Mouse (Mus musculus): ENCODE results near the gene Olfr448. TPM values are rescaled to one million over a fixed set of nuclear protein-coding genes. Genes with fewer than 3 reads are reported as not detected.

Olfr448 gene
- total and polyA plus RNA-seq, 3 experiments = not detected

DNA sequence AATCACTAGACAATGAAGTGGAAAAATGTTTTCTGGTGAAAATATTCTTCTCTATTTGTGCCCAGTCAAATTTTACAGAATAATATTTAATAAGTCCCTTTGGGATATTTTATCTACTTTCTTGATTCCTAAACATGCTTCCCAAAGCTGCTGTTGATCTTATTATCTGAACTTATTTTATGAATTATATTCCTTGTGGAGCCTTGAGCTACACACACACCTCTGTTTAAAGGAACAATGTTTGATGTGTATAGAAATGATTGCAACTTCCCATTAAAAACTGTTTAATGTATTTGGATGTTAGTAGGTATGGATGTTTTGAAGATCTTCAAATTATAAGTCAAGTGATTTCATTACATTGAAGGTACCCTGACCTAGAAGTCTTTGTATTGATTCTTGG, 18.3 kb downstream of the Olfr448 start, which contains the start of gene Olfr447:
TSS of gene Olfr447 (plus strand) at position 301 of the 400 bp plus-strand sequence.
- H3K9ac ChIP-seq (ENCODE audit: control insufficient read depth, low read depth, low read length, poor library complexity, severe bottlenecking) = no peak within 1 kb of the TSS
- H3K79me2 ChIP-seq (ENCODE audit: control insufficient read depth, insufficient read depth, low read length, poor library complexity) = no peaks in the 10 kb centered on the region
- no peaks in the 10 kb centered on the region for H3K36me3 ChIP-seq (ENCODE audit: control insufficient read depth in 1 of 2, insufficient read depth in 2 of 2, low read length in 2 of 2)
- H3K27me3 ChIP-seq (ENCODE audit: control insufficient read depth in 1 of 2, insufficient read depth in 2 of 2, low read length in 2 of 2) = no peaks in the 10 kb centered on the region
- no peak within 1 kb of the TSS for H3K27ac ChIP-seq (ENCODE audit: control insufficient read depth, low read depth, low read length)
- DNase-seq (ENCODE audit: low read depth, low spot score) = no peak
- no peaks in the 10 kb centered on the region for H3K9me3 ChIP-seq (replicated peaks; ENCODE audit: insufficient read depth, low read length)
- no peaks in the 10 kb centered on the region for H3K4me1 ChIP-seq (ENCODE audit: control insufficient read depth in 1 of 2, insufficient read depth in 2 of 2, low read length in 2 of 2)
- no peak within 1 kb of the TSS for H3K4me3 ChIP-seq (ENCODE audit: control insufficient read depth in 1 of 2, insufficient read depth in 1 of 2, low read depth in 2 of 2, low read length in 2 of 2)
- TF ChIP-seq E2F4 (IDR thresholded peaks at IDR 0.05; ENCODE audit: borderline replicate concordance, low read depth, low read length) (no peak), MAZ (IDR thresholded peaks at IDR 0.05; ENCODE audit: low read depth, low read length) (no peak), NRF1 (IDR thresholded peaks at IDR 0.05; ENCODE audit: insufficient read depth, low read depth, low read length, poor library complexity, severe bottlenecking) (no peak), JUND (IDR thresholded peaks at IDR 0.05; ENCODE audit: low read depth, low read length) (no peak), ZMIZ1 (IDR thresholded peaks at IDR 0.05; ENCODE audit: low read depth, low read length) (no peak), GABPA (IDR thresholded peaks at IDR 0.05; ENCODE audit: low read depth, low read length) (no peak), POLR2AphosphoS5 (IDR thresholded peaks at IDR 0.05; ENCODE audit: borderline replicate concordance, low read depth, low read length) (no peak), CHD2 (IDR thresholded peaks at IDR 0.05; ENCODE audit: low read length) (no peak), HCFC1 (IDR thresholded peaks at IDR 0.05; ENCODE audit: low read depth, low read length) (no peak), CHD1 (IDR thresholded peaks at IDR 0.05; ENCODE audit: low read depth, low read length) (no peak), MAX (IDR thresholded peaks at IDR 0.05; ENCODE audit: low read length) (no peak), RCOR1 (IDR thresholded peaks at IDR 0.05; ENCODE audit: low read depth, low read length) (no peak), KAT2A (conservative IDR thresholded peaks at IDR 0.05; ENCODE audit: low read depth, low read length) (no peak), MAFK (IDR thresholded peaks at IDR 0.05; ENCODE audit: borderline replicate concordance, low read depth, low read length) (no peak)

- no peaks in the 10 kb centered on the region for H3K36me3 ChIP-seq (ENCODE audit: control insufficient read depth in 1 of 2, insufficient read depth in 2 of 2, low read length in 2 of 2)
- H3K4me1 ChIP-seq (ENCODE audit: control insufficient read depth in 1 of 2, insufficient read depth in 2 of 2, low read length in 2 of 2) = no peaks in the 10 kb centered on the region
- H3K9ac ChIP-seq (ENCODE audit: control insufficient read depth, low read depth, low read length, poor library complexity, severe bottlenecking) = no peak within 1 kb of the TSS
- H3K27ac ChIP-seq (ENCODE audit: control insufficient read depth, low read depth, low read length) = no peak within 1 kb of the TSS
- no peak for TF ChIP-seq KAT2A (conservative IDR thresholded peaks at IDR 0.05; ENCODE audit: low read depth, low read length)
- no peak for TF ChIP-seq RCOR1 (IDR thresholded peaks at IDR 0.05; ENCODE audit: low read depth, low read length)
- no peak for TF ChIP-seq ZC3H11A (IDR thresholded peaks at IDR 0.05; ENCODE audit: low read depth, low read length)
- no peak for TF ChIP-seq MAFK (IDR thresholded peaks at IDR 0.05; ENCODE audit: borderline replicate concordance, low read depth, low read length)
- no peak for TF ChIP-seq MXI1 (IDR thresholded peaks at IDR 0.05; ENCODE audit: low read depth, low read length)
- TF ChIP-seq TAL1 (IDR thresholded peaks at IDR 0.05; ENCODE audit: low read length) = no peak
- no peak for TF ChIP-seq CTCF (IDR thresholded peaks at IDR 0.05 in 2 of 3, conservative IDR thresholded peaks at IDR 0.05 in 1 of 3; ENCODE audit: control insufficient read depth in 1 of 3, insufficient read depth in 1 of 3, low read depth in 2 of 3, low read length in 3 of 3, poor library complexity in 1 of 3, severe bottlenecking in 1 of 3)
- no peak for TF ChIP-seq CHD1 (IDR thresholded peaks at IDR 0.05; ENCODE audit: low read depth, low read length)
- TF ChIP-seq POLR2A (IDR thresholded peaks at IDR 0.05; ENCODE audit: control insufficient read depth in 1 of 2, insufficient read depth in 1 of 2, low read depth in 1 of 2, low read length in 2 of 2, poor library complexity in 1 of 2) = no peak
- no peak for TF ChIP-seq USF2 (IDR thresholded peaks at IDR 0.05; ENCODE audit: borderline replicate concordance in 1 of 2, insufficient read depth in 1 of 2, low read depth in 1 of 2, low read length in 2 of 2)
- no peaks in the 10 kb centered on the region for H3K79me2 ChIP-seq (ENCODE audit: control insufficient read depth, insufficient read depth, low read length, poor library complexity)
- H3K4me3 ChIP-seq (ENCODE audit: control insufficient read depth in 1 of 2, insufficient read depth in 1 of 2, low read depth in 2 of 2, low read length in 2 of 2) = no peak within 1 kb of the TSS
- H3K9me3 ChIP-seq (replicated peaks; ENCODE audit: insufficient read depth, low read length) = no peaks in the 10 kb centered on the region
- no peaks in the 10 kb centered on the region for H3K27me3 ChIP-seq (ENCODE audit: control insufficient read depth in 1 of 2, insufficient read depth in 2 of 2, low read length in 2 of 2)
- DNase-seq (ENCODE audit: low read depth, low spot score) = no peak
Measured at GRCm38 (mm10) chr6:42921077-42921476, 30.8 kb downstream of the Olfr448 start, which contains the start of gene Olfr446. TSS of gene Olfr446 (plus strand) at chr6:42921377.

Other genes with a start within 250 kb of the Olfr448 start
- gene Tcaf2, start 245.2 kb upstream of the Olfr448 start, total RNA-seq (2012; rRNA removed) = not detected in 2 replicates
- gene Tcaf2, start 245.2 kb upstream of the Olfr448 start, polyA plus RNA-seq (2012; ENCODE audit: insufficient read depth in 1 of 2, insufficient read length in 2 of 2, low read depth in 1 of 2, low replicate concordance in 2 of 2, missing spikeins in 1 of 2) = not detected
- not detected in 2 replicates for gene Tcaf1, start 180.4 kb upstream of the Olfr448 start, total RNA-seq (2012; rRNA removed)
- gene Tcaf1, start 180.4 kb upstream of the Olfr448 start, polyA plus RNA-seq (2012; ENCODE audit: insufficient read depth in 1 of 2, insufficient read length in 2 of 2, low read depth in 1 of 2, low replicate concordance in 2 of 2, missing spikeins in 1 of 2) = not detected
- gene Olfr453, start 151.1 kb upstream of the Olfr448 start, total RNA-seq (2012; rRNA removed) = not detected in 2 replicates
- not detected for gene Olfr453, start 151.1 kb upstream of the Olfr448 start, polyA plus RNA-seq (2012; ENCODE audit: insufficient read depth in 1 of 2, insufficient read length in 2 of 2, low read depth in 1 of 2, low replicate concordance in 2 of 2, missing spikeins in 1 of 2)
- not detected in 2 replicates for gene Olfr38, start 134.0 kb upstream of the Olfr448 start, total RNA-seq (2012; rRNA removed)
- gene Olfr38, start 134.0 kb upstream of the Olfr448 start, polyA plus RNA-seq (2012; ENCODE audit: insufficient read depth in 1 of 2, insufficient read length in 2 of 2, low read depth in 1 of 2, low replicate concordance in 2 of 2, missing spikeins in 1 of 2) = not detected
- not detected in 2 replicates for gene Olfr452, start 105.3 kb upstream of the Olfr448 start, total RNA-seq (2012; rRNA removed)
- gene Olfr452, start 105.3 kb upstream of the Olfr448 start, polyA plus RNA-seq (2012; ENCODE audit: insufficient read depth in 1 of 2, insufficient read length in 2 of 2, low read depth in 1 of 2, low replicate concordance in 2 of 2, missing spikeins in 1 of 2) = not detected
- gene Olfr450, start 78.5 kb upstream of the Olfr448 start, total RNA-seq (2012; rRNA removed) = not detected in 2 replicates
- gene Olfr450, start 78.5 kb upstream of the Olfr448 start, polyA plus RNA-seq (2012; ENCODE audit: insufficient read depth in 1 of 2, insufficient read length in 2 of 2, low read depth in 1 of 2, low replicate concordance in 2 of 2, missing spikeins in 1 of 2) = not detected
- gene Olfr449, start 56.1 kb upstream of the Olfr448 start, total RNA-seq (2012; rRNA removed) = not detected in 2 replicates
- gene Olfr449, start 56.1 kb upstream of the Olfr448 start, polyA plus RNA-seq (2012; ENCODE audit: insufficient read depth in 1 of 2, insufficient read length in 2 of 2, low read depth in 1 of 2, low replicate concordance in 2 of 2, missing spikeins in 1 of 2) = not detected
- not detected in 2 replicates for gene Olfr447, start 18.4 kb downstream of the Olfr448 start, total RNA-seq (2012; rRNA removed)
- not detected for gene Olfr447, start 18.4 kb downstream of the Olfr448 start, polyA plus RNA-seq (2012; ENCODE audit: insufficient read depth in 1 of 2, insufficient read length in 2 of 2, low read depth in 1 of 2, low replicate concordance in 2 of 2, missing spikeins in 1 of 2)
- not detected in 2 replicates for gene Olfr446, start 30.9 kb downstream of the Olfr448 start, total RNA-seq (2012; rRNA removed)
- under 1 TPM in 1 of 2 experiments, not detected in 1; 0.01 TPM for gene Olfr446, start 30.9 kb downstream of the Olfr448 start, polyA plus RNA-seq (2012; ENCODE audit: insufficient read depth in 1 of 2, insufficient read length in 2 of 2, low read depth in 1 of 2, low replicate concordance in 2 of 2, missing spikeins in 1 of 2)
- not detected in 2 replicates for gene Olfr444, start 58.6 kb downstream of the Olfr448 start, total RNA-seq (2012; rRNA removed)
- gene Olfr444, start 58.6 kb downstream of the Olfr448 start, polyA plus RNA-seq (2012; ENCODE audit: insufficient read depth in 1 of 2, insufficient read length in 2 of 2, low read depth in 1 of 2, low replicate concordance in 2 of 2, missing spikeins in 1 of 2) = not detected
- not detected in 2 replicates for gene Olfr441, start 215.9 kb downstream of the Olfr448 start, total RNA-seq (2012; rRNA removed)
- not detected for gene Olfr441, start 215.9 kb downstream of the Olfr448 start, polyA plus RNA-seq (2012; ENCODE audit: insufficient read depth in 1 of 2, insufficient read length in 2 of 2, low read depth in 1 of 2, low replicate concordance in 2 of 2, missing spikeins in 1 of 2)